Mouse (Mus musculus): Measurements from ENCODE around the gene Cbx1.
"Not testable (repeated sequence)": the region's sequence is repeated elsewhere in the genome, so short reads cannot be mapped to it uniquely, and the experiment has no call there.

Cbx1 gene

GRCm38 (mm10) chr11:96774536-96774935 is 14.4 kb upstream of the Cbx1 start:
- CTCF ChIA-PET, result interaction anchor here (0.8 to 1.4 kb wide), 2 partner anchors 87 to 88 kb away, joined by 3 read pairs; no protein-coding TSS in a partner anchor

DNA sequence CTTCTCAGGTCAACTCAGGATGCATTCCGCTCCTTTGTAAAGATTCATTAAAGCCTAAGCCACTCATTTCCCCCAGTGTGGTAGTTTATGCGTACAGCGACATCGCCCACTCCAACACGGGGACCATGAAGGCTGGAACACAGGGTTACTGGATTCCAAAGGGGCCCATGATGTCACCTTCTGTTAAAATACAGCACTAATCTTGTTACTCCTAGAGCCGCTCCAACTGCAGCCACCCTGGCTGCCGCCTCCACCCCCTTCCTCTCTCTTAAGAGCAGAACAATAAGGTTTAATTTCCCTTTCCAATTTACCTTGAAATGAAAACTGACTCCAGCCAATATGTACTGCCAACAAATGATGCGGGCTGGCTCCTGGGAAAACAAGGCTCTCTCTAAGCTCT is 13.9 kb upstream of the Cbx1 start:
- CTCF ChIA-PET, result interaction anchor here (0.6 to 1.4 kb wide), 2 partner anchors 88 to 120 kb away, joined by 3 to 4 read pairs; no protein-coding TSS in a partner anchor

DNA sequence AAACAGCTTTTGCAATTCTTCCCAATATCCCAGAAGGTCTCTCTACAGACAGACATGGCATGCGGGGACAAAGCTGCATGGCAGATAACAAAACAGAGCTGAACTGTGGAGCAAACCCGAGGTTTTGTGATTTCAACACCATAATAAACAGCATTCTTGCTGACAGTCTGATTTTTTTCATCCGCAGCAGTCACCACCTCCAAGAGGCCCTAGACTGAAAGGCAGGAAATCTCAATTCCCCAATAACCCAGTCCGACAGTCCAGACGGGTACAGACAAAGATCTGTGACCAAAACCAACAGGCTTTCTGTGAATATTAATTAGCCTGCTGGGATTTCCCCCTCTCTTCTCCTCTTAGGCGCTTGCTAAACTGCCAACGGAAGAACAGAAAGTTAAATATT is 13.3 kb upstream of the Cbx1 start:
- CTCF ChIA-PET, result interaction anchor here (0.6 kb wide), 1 partner anchor 121 kb away, joined by 4 read pairs; no protein-coding TSS in a partner anchor

GRCm38 (mm10) chr11:96776068-96776467 is 12.9 kb upstream of the Cbx1 start:
- CTCF ChIA-PET, result interaction anchor here (0.6 kb wide), 2 partner anchors 9 to 74 kb away, joined by 3 read pairs; no protein-coding TSS in a partner anchor

- CTCF ChIA-PET, result interaction anchor here (0.5 kb wide), 1 partner anchor 19 kb away, joined by 5 read pairs; no protein-coding TSS in a partner anchor
These were observed 11.7 kb upstream of the Cbx1 start, which contains the start of gene Snx11 for GRCm38 (mm10) chr11:96776968-96777962. Gene Snx11 (minus strand): TSS chr11:96777559.

GRCm38 (mm10) chr11:96778061-96778627 is 10.8 kb upstream of the Cbx1 start:
- CTCF ChIA-PET, result not testable (repeated sequence)

- CTCF ChIA-PET, result interaction anchor here (0.7 kb wide), 1 partner anchor 13 kb away, joined by 4 read pairs; no protein-coding TSS in a partner anchor
These were observed 8.6 kb upstream of the Cbx1 start for GRCm38 (mm10) chr11:96780306-96780705.

GRCm38 (mm10) chr11:96781425-96781824 is 7.5 kb upstream of the Cbx1 start:
- CTCF ChIA-PET, result interaction anchor here (0.7 to 1.0 kb wide), 2 partner anchors 34 to 55 kb away, joined by 3 read pairs; no protein-coding TSS in a partner anchor

DNA sequence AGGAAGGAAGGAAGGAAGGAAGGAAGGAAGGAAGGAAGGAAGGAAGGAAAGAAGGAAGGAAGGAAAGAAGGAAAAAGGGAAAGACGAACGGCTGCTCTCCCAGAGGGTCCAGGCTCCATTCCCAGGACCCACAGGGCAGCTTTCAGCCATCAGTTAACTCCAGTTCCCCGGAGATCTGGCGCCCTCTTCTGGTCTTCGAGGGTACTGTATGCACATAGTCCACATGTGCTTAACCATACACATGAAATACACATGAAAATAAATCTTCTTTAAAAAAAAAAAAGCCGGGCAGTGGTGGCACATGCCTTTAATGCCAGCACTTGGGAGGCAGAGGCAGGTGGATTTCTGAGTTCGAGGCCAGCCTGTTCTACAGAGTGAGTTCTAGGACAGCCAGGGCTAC is 4.1 kb upstream of the Cbx1 start:
- CTCF ChIA-PET, result interaction anchor here (0.7 to 0.9 kb wide), 2 partner anchors 9 to 14 kb away, joined by 3 to 5 read pairs; no protein-coding TSS in a partner anchor

DNA sequence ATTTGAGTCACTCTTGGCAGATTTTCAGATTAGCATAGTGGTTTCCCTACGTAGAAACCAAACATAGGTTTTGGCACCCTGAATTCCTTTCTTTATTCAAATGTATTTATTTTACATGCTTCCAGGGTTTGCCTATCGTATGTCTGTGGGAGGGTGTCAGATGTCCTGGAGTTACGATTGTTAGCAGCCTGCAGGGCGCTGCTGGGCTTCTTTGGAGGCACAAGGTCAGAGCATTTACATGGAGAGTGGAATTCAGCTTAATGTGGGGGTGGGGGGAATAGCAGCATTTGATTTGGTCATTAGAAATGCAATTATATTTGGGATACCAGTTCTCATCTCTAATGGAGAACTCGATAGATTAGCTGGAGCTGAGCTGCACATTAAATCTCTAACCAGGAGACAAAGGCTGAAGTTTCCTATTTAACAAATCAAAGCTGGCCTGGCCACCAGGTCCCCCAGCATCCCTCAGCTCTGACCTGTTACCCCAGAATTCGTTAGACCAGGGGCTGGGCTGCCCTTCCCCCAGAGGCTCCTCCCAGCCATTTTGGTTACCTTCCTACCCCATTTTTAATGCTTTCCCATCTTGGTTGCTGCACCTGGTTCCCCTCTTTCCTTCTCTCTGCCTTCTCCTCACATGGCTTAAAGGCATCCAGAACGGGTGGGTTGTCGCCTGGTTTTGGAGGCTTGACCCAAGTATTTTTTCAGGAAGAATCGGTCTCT is 2.0 kb upstream of the Cbx1 start:
- CTCF ChIA-PET, result interaction anchor here (0.6 kb wide), 4 partner anchors 21 to 94 kb away, joined by 3 to 6 read pairs (median 6); no protein-coding TSS in a partner anchor

- CTCF ChIA-PET, result interaction anchor here (0.7 kb wide), 1 partner anchor 1195 kb away, joined by 5 read pairs; no protein-coding TSS in a partner anchor
These were observed 1.1 kb downstream of the Cbx1 start for GRCm38 (mm10) chr11:96789990-96790389.

DNA sequence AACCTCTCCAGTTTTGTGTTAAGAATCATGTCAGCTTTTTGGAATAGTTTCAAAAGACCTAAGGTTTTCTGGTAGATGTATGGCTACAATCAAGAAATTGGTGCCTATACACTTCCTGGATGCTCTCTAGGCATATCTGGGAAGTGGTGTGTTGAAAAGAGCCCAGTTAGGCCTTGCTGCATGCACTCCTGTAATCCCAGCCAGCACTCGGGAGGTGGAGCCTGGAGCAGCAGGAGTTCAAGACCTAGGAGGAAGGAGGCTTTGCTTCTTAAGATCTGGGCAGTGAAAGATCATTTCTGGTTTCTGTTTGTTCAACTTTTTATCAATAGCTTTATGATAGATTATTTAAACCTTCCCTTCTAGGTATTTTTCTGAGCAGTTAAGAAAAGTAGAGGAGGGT is 1.8 kb downstream of the Cbx1 start:
- CTCF ChIA-PET, result no interaction called here

DNA sequence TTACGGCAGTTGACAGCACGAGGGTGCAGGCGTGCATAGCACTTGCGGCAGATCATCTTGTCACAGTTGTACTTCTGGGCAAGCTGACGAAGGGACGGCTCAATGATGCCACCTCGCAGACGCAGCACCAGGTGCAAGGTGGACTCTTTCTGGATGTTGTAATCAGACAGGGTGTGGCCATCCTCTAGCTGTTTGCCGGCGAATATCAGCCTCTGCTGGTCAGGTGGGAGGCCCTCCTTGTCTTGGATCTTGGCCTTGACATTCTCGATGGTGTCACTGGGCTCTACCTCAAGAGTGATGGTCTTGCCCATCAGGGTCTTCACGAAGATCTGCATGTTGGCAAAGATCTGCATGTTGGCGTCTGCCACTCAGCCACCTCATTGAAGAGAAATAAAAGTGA is 6.6 kb downstream of the Cbx1 start:
- CTCF ChIA-PET, result interaction anchor here (0.9 kb wide), 1 partner anchor 12 kb away, joined by 3 read pairs; no protein-coding TSS in a partner anchor

DNA sequence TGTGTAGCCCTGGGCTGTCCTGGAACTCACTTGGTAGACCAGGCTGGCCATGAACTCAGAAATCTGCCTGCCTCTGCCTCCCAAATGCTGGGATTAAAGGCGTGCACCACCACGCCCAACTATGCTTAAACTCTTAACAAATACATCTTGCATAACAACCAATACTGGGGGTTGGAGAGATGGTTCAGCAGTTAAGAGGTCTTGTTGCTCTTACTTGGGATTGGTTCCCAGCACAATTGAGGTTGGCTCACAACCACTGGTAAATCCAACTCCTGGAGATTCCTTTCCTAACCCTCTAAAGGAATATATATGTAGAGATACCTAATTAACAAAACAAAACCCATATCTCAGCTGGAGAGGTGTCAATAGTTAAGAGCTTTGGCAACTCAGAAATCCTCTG is 7.2 kb downstream of the Cbx1 start:
- CTCF ChIA-PET, result interaction anchor here (0.8 to 0.9 kb wide), 2 partner anchors 12 to 114 kb away, joined by 3 read pairs; no protein-coding TSS in a partner anchor

- CTCF ChIA-PET, result interaction anchor here (0.6 to 0.8 kb wide), 3 partner anchors 17 to 177 kb away, joined by 3 to 4 read pairs (median 3); no protein-coding TSS in a partner anchor
These were observed 7.7 kb downstream of the Cbx1 start for GRCm38 (mm10) chr11:96796586-96796985.

- CTCF ChIA-PET, result interaction anchor here (0.5 to 0.7 kb wide), 2 partner anchors 11 to 1048 kb away, joined by 4 to 7 read pairs; no protein-coding TSS in a partner anchor
These were observed 10.6 kb downstream of the Cbx1 start for GRCm38 (mm10) chr11:96799511-96799910.

GRCm38 (mm10) chr11:96805606-96806005 is 16.7 kb downstream of the Cbx1 start:
- CTCF ChIA-PET, result interaction anchor here (0.7 kb wide), 1 partner anchor 274 kb away, joined by 4 read pairs; no protein-coding TSS in a partner anchor

GRCm38 (mm10) chr11:96808066-96808465 is 19.1 kb downstream of the Cbx1 start:
- CTCF ChIA-PET, result no interaction called here

DNA sequence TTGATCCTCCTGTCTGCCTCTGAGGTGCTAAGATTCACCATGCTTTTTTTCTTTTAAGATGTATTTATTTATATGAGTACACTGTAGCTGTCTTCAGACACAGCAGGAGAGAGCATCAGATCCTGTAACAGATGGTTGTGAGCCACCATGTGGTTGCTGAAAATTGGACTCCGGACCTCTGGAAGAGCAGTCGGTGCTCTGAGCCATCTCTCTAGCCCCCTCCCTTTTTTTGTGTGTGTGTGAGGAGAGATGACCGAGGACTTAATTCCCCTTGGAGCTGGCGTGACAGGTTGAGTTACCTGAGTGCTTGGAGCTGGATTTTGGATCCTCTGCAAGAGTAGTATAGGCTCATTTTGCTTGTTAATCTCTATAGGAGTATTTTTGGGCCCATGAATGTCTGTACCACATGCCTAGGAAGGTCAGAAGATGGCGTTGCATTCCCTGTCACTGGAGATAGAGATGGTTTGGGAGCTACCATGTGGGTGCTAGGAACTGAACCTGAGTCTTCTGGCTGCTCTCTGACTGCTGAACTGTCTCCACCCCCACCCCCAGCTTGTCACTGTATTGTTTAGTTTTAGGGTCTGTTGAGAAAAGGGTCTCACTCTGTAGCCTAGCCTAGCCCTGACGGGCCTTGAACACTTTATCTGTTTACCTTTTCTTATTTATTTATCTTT is 20.8 kb downstream of the Cbx1 start:
- CTCF ChIA-PET, result interaction anchor here (0.6 to 0.7 kb wide), 3 partner anchors 10 to 53 kb away, joined by 4 to 6 read pairs (median 5); no protein-coding TSS in a partner anchor

DNA sequence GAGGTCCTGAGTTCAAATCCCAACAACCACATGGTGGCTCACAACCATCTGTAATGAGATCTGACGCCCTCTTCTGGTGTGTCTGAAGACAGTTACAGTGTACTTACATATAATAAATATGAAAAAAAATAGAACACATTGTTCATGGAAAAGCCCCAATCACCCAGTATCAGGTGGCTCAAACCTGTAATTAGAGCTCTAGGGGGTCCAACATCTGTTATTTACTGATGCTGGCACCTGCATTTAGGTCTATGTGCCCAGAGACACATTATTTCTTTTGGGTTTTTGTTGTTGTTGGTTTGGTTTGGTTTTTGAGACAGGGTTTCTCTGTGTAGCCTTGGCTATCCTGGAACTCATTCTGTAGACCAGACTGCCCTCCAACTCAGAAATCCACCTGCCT is 22.3 kb downstream of the Cbx1 start:
- CTCF ChIA-PET, result not testable (repeated sequence)
